Mouse (Mus musculus): ENCODE results near the gene Kcnmb4.

Gene Kcnmb4

DNA sequence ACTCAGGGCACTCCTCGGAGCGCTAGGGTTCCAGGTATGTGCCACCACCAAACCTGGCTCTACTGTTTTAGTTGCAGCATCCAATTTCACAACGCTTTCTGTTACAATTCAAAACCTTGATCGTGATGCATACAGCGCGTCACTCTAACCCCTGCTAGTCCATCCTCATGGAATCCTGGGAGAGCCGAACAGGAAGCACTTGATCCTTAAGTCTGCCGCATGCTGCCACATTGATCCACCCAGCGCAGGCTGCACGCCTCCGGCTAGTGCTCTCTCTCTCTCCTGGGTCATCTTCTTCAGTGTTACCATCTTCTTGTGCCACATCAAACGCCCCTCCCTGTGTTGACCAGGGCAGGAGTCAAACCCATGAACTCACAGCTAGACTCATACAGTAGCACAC is 25.5 kb downstream of the Kcnmb4 start:
- DNase-seq, result no peak

GRCm38 (mm10) chr10:116447176-116447575 is 26.5 kb downstream of the Kcnmb4 start:
- DNase-seq, result no peak

DNA sequence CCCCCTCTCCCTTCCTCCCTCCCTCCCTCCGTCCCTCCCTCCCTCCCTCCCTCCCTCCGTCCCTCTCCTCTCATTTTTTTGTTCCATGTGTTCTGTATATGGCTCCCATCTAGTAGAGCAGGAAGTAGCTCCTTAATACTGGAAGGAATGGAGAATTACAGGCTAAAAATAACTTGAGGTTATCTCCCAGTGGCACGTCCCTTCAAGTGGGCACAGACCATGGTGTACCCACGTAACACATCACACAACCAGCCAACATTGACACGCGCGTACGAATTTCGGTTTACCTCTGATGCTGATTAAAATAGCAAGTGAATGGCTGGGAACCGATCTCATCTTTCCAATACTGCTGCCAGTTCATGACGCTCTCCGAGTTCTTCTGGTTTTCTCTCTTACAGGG is 27.6 kb downstream of the Kcnmb4 start:
- no peak for DNase-seq

GRCm38 (mm10) chr10:116444826-116445225 is 28.9 kb downstream of the Kcnmb4 start:
- DNase-seq, result no peak

- no peak for DNase-seq
Measured at GRCm38 (mm10) chr10:116444371-116444770, 29.3 kb downstream of the Kcnmb4 start.

- DNase-seq, result no peak
Measured at GRCm38 (mm10) chr10:116440946-116441345, 32.7 kb downstream of the Kcnmb4 start.

GRCm38 (mm10) chr10:116440088-116440487 is 33.6 kb downstream of the Kcnmb4 start:
- no peak for DNase-seq

DNA sequence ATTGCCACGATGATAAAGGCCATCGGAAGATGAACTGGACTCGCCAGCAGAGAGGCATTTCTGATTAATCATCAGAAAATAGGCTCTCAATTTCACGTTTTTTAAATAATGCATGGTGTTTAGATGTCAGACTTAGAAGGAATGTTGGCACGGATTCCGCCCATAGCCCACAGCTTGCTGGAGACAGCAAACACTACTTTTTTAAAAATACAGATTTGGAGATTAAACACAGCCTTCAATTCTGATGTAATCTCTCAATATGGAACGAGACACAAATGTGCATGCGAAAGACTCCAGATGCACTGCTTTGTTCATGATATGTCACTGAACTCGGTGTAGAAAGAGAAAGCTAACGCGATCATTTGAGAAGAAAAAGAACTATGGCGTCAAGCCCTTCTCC is 38.2 kb downstream of the Kcnmb4 start:
- no peak for DNase-seq

GRCm38 (mm10) chr10:116432421-116432820 is 41.3 kb downstream of the Kcnmb4 start:
- no peak for DNase-seq

DNA sequence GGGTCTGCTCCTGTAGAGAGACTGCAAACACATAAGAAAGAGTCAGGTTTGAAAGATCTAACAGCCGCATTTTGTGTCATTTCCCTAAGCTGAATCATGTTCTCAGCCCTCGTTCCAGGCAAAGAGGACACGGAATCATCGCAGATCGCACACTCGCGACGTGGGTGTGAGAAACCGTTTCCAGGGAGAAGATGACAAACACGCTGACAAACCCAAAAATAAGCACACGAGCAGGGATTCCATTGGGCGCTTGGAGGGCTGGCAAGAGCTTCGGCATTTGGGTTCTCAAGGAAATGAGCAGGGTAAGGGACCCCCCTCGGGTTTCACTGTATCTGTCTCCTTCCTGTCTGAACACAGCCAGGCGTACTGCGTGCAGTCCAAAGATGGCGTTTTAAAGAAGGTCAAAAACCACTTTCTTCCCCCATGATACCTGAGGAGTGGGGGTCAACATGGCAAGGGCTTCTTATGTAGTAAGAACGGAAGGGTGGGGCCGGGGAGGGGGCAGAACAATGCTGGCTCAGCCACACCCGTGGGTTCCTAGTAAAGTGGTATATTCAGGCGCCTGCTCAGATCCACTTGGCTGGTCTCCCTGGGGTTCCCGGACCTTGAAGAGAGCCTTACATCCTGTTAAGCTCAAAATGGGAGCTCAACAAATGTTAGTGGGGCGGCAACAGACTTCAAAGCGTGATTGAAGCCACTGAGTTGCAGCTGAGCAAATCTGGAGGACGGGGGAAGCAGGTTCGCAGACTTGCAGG is 45.5 kb downstream of the Kcnmb4 start:
- DNase-seq, result no peak

GRCm38 (mm10) chr10:116426176-116426575 is 47.5 kb downstream of the Kcnmb4 start:
- no peak for DNase-seq

DNA sequence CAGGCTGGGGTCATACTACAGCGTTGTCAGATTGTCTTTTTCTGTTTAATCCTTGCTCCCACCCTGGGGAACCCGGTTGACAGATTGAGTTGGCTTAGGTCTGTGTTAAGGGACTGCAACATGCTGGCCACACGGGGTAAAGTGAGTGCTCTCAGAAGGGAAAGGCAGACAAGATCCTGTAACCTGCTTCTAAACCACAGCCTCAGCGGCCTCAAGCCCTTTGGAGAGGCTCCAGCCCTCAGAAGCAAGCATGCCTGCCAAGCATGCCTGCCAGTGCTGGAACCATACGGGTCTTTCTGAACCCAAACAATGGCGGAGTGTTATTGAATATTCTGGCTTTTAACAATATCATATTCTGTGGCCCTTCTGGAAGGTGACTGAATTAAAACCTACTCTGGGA is 48.8 kb downstream of the Kcnmb4 start:
- DNase-seq, result no peak

DNA sequence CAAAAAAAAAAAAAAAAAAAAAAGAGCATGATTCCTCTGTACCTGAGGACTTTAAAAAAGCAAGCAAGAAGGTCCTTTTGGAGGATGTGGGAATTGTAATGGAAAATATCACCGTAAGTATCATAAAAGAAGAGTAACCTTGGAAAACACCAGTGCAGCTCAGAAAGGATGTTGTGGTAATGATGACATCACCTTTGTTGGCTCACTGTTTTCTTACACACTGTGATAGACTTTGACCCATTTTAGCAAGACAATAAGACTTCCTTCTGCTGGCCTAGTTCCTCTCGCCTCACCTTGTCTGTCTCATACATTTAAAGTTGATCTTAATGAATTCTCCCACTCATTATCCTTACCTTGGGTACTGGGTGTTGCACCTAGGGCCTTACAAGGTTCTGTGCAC is 51.1 kb downstream of the Kcnmb4 start:
- DNase-seq, result no peak

DNA sequence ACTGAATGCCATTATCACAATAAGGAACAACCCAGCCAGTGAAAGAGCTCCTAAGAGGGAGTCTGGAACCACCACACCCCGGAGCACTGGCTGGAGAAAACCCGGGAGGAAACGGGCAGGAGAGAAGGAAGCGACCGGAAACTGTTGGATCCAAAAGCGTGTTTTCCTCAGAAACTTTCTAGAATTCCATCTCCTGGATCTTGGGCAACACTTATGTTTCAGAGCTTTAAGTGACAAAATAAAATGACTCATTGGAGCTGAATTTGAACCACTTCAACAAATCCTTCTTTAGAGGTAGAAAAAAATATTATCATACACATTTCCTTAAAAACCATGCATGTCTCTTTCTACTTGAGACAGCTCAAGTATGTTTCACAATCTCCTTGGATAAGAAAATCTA is 52.7 kb downstream of the Kcnmb4 start:
- no peak for DNase-seq

DNA sequence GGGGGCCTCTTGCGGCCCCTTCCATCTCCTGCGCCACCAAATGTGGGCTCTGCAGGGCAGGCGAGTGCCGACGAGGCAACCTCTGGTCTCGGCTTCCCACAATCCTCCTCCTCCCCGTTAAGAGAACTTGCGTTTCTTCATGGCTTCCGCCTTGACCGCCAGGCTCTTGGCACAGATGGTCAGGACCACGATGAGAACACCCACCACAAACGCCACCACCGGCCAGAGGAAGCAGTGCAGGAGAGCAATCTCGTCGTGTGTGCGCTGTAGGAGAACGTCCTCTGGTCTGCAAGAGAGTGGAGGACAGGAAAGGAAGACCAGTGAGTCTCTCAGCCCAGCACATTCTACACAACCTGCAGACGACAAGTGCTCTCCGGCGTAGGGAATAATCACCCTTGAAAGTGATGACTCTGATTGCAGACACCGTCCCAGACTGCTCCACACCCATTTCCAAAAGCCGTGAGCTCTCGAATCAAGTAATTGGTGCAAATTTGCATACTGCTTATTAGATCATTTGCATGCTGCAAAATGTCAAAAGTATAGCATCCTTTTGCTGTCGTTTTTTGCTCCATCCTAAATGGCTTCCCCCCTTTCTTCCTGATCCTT is 55.5 kb downstream of the Kcnmb4 start:
- no peak for DNase-seq

DNA sequence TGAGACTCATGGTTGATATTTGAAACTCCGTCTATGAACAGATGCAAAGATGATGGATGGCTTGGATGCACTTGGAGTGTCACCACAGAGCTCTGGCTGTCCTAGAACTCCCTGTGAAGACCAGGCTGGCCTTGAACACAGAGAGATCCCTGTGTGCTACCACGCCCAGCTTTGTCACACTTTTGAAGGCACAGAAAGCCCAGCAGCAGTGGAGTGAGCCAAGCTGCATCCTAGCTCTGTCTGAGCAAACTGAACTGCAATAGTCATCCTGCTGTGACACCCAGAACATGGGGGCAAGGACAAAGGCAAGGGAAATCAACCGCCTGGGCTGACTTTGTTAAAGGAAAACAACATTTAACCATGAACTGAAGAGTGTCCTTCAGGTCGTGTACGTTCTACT is 57.0 kb downstream of the Kcnmb4 start:
- DNase-seq, result no peak

DNA sequence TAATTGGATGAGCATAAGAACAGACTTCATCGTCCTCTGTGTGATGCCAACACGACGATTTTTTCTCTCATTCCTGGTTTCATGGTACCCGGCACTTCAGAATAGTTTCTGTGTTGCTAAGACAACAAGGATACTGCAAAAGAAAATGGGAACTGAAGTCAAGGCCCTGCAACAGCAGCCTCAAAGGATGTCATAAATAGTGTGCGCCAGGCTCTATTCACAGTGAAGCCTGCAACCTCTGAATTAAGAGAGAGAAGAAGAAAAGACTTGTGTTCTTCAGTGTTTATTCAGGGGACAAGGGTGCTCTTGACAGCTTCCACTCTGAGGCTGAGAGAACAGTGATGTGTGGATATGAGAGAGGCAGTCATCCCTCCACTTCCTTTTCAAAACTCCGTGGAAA is 57.5 kb downstream of the Kcnmb4 start:
- no peak for DNase-seq

- DNase-seq, result no peak
Measured at GRCm38 (mm10) chr10:116410826-116411225, 62.9 kb downstream of the Kcnmb4 start.

DNA sequence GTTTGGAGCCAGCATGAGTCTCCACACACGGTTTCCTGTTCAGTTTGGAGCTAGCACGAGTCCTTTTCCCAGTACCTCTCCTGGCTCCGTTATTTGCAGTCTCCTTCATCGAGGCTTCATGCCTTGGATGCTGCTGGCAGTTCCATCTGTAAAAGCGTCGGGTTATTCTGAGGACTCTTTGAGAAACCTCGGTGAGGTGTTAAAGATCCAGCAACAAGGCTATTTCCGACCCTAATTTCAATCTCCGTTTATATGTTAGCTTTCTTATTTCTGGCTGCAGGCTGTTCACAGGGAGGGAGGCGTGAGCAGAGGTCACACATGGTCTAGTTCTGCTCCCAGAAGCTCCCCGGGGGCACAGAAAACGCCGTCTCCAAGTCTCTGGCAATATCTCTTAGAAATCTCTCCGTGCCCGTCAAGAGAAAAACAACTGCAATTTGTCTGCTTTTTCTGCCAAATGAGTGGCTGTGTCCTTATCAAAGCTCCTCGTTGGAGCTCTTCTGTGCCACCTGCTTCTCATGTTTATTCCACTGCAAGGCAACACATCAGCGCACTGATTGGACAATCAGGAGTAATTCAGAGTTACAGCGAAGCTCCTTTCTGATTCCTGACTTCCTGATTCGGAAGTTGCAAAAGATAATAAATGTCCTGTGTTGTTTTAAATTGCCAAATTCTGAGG is 65.9 kb downstream of the Kcnmb4 start:
- no peak for DNase-seq

DNA sequence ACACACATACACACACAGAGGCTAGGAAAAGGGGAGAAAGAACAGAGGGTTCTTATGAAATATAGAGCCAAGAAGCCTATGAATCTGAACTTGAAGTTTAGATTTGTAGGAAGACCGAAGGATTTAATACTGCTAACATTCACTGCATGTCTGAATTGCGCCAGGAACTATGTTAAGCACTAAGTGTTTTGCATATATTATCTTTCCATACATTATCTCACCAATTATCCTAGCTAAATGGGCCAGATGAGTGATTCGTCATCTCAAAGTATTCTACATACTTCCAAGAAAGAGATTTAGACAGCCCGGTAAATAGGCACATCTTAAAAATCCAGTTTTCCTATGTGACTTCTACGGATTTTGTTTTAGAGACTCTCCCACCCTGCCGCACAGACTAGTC is 68.7 kb downstream of the Kcnmb4 start:
- no peak for DNase-seq

- no peak for DNase-seq
Measured at GRCm38 (mm10) chr10:116403679-116404078, 70.0 kb downstream of the Kcnmb4 start.

GRCm38 (mm10) chr10:116402742-116403425 is 70.8 kb downstream of the Kcnmb4 start:
- DNase-seq, result no peak

DNA sequence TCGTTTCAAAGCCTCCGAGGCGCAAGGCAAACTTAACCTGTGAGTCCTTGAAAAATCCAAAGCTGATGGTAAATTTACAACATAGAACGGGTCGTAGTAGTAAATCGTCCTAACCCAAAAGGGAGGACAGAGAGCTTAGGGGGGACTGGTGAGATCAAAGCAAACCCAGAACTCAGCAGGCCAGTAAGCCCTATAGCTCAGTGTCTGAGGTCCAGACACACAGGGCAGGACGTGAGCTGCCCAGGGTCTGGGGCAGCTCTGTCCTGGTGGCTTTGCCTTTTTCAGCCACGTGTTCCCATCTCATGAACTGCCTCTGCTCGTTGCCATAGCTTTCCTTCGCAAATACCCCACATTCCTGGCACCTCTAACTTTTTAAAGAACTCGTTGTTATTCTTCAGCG is 75.7 kb downstream of the Kcnmb4 start:
- DNase-seq, result no peak

DNA sequence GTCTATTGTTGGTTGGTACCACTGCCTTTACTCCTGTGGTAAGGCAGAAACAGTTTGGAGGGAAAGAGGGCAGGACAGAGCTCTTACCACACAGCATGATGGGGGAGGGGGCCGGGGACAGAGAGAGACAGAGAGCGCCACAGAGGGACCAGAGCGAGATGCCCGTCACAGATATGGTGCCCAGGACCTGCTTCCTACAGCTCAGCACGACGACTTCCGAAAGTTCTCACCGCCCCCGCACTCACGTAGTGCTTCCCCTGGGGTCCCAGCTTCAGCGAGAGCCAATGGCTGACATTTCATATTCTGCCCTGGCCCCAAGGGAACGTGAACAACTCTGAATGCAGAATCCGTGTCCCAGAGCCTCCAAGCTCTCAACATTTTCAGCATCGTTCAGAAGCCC is 76.1 kb downstream of the Kcnmb4 start:
- no peak for DNase-seq
